Mouse (Mus musculus): ENCODE measurements around the gene Pi4k2a.

DNA sequence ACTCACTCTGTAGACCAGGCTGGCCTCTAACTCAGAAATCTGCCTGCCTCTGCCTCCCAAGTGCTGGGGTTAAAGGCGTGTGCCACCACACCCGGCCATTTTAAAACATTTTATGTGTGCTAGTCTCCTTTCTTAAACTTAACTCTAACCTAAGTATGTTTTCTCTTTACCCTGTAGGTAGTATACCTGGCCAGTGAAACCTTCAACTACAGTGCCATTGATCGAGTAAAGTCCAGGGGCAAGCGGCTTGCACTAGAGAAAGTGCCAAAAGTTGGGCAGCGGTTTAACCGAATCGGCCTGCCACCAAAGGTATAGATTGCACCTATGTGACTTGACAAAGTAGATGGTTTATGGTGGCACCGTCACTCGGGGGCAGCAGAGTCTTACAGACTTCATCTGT lies 14.4 kb downstream of the Pi4k2a start:
- no peak for TF ChIP-seq CTCF (IDR thresholded peaks at IDR 0.05; ENCODE audit: low read depth)
- no peak for TF ChIP-seq EP300 (IDR thresholded peaks at IDR 0.05; ENCODE audit: low read depth)
